Mouse (Mus musculus) myocyte (in vitro differentiated cells): ENCODE data around the gene Tada1. TPM values are rescaled to one million over a fixed set of nuclear protein-coding genes. Genes with fewer than 3 reads are reported as not detected.

Experiments used
- H3K27me3 ChIP-seq: one replicate; pipeline ENCODE4 v1.6.1; 2011; ENCODE audit not compliant: control insufficient read depth, insufficient read depth, insufficient read length
- H3K36me3 ChIP-seq: one replicate; pipeline ENCODE4 v1.6.1; 2011; ENCODE audit not compliant: control insufficient read depth, insufficient read depth
- H3K4me2 ChIP-seq: one replicate; pipeline ENCODE4 v1.6.1; 2011; ENCODE audit warnings: low read depth, control low read depth
- H3K4me3 ChIP-seq: one replicate; pipeline ENCODE4 v1.5.1; 2011; ENCODE audit warnings: mild to moderate bottlenecking, control low read depth, moderate library complexity
- H3K79me2 ChIP-seq: one replicate; pipeline ENCODE4 v1.6.1; 2011; ENCODE audit not compliant: control insufficient read depth, insufficient read depth
- H3ac ChIP-seq: one replicate; pipeline ENCODE4 v1.6.1; 2011; ENCODE audit not compliant: control insufficient read depth, insufficient read length
- CEBPB ChIP-seq: IDR thresholded peaks from 2 replicates; pipeline ENCODE4 v1.6.1; 2011; ENCODE audit warnings: mild to moderate bottlenecking, moderate library complexity; ENCODE audit not compliant: poor library complexity, insufficient read depth, severe bottlenecking
- E2F4 ChIP-seq: IDR thresholded peaks from one replicate; pipeline ENCODE4 v1.6.1; 2011; ENCODE audit warnings: mild to moderate bottlenecking, control low read depth, moderate library complexity; ENCODE audit not compliant: insufficient read depth
- MAX ChIP-seq: IDR thresholded peaks from one replicate; pipeline ENCODE4 v1.6.1; 2011; ENCODE audit warnings: low read depth, mild to moderate bottlenecking, control low read depth
- MYOD1 ChIP-seq, 3 experiments: IDR thresholded peaks; one replicate each; pipeline ENCODE4 v1.6.1; 2011; ENCODE audit warnings: control low read depth in 2 of 3, low read depth in 2 of 3, mild to moderate bottlenecking in 2 of 3, moderate library complexity in 1 of 3; ENCODE audit not compliant: insufficient read length in 2 of 3, control insufficient read depth in 1 of 3
- MYOG ChIP-seq, 3 experiments: IDR thresholded peaks; one replicate each; pipeline ENCODE4 v1.6.1; 2011; ENCODE audit warnings: control low read depth in 2 of 3, low read depth in 2 of 3, mild to moderate bottlenecking in 2 of 3; ENCODE audit not compliant: insufficient read length in 2 of 3, control insufficient read depth in 1 of 3, insufficient read depth in 1 of 3
- POLR2A ChIP-seq: IDR thresholded peaks from one replicate; pipeline ENCODE4 v1.6.1; 2011; ENCODE audit warnings: low read depth, mild to moderate bottlenecking, control low read depth, moderate library complexity; ENCODE audit not compliant: insufficient read length
- POLR2AphosphoS2 ChIP-seq: IDR thresholded peaks from one replicate; pipeline ENCODE4 v1.6.1; 2011; ENCODE audit warnings: low read depth, control low read depth; ENCODE audit not compliant: insufficient read length
- REST ChIP-seq: IDR thresholded peaks from one replicate; pipeline ENCODE4 v1.6.1; 2011; ENCODE audit warnings: mild to moderate bottlenecking, control low read depth, moderate library complexity; ENCODE audit not compliant: insufficient read depth, insufficient read length
- SRF ChIP-seq: IDR thresholded peaks from one replicate; pipeline ENCODE4 v1.6.1; 2011; ENCODE audit warnings: low read depth; ENCODE audit not compliant: control insufficient read depth, insufficient read length
- TCF12 ChIP-seq: IDR thresholded peaks from one replicate; pipeline ENCODE4 v1.6.1; 2011; ENCODE audit warnings: mild to moderate bottlenecking, control low read depth; ENCODE audit not compliant: poor library complexity, insufficient read depth, severe bottlenecking
- TCF3 ChIP-seq: IDR thresholded peaks from one replicate; pipeline ENCODE4 v1.6.1; 2011; ENCODE audit warnings: low read depth, control low read depth; ENCODE audit not compliant: insufficient read length
- USF1 ChIP-seq: IDR thresholded peaks from one replicate; pipeline ENCODE4 v1.6.1; 2011; ENCODE audit warnings: low read depth, mild to moderate bottlenecking, control low read depth, moderate library complexity
- polyA plus RNA-seq: library from polyadenylated mRNA; unstranded; fragments of >200 nt; fragmentation: generic; extraction: Trizol; gene quantifications from one replicate; pipeline ENCODE4 v1.2.1, GENCODE M21; 2012; ENCODE audit warnings: missing spikeins

Gene Tada1
- polyA plus RNA-seq, 1 experiment: 11.7 TPM

GRCm38 (mm10) chr1:166349751-166350150 is 29.1 kb upstream of the Tada1 start:
- TF ChIP-seq MYOG (IDR thresholded peaks at IDR 0.05; ENCODE audit: control insufficient read depth in 1 of 3, insufficient read depth in 1 of 3, insufficient read length in 2 of 3, low read depth in 2 of 3) (no peak), USF1 (peak; percentile 17)
- Histone ChIP-seq H3K79me2 (no peaks in the 10 kb centered on the region), H3K4me3 (no peak overlapping the region), H3ac (no peak overlapping the region), H3K27me3 (no peaks in the 10 kb centered on the region), H3K36me3 (no peaks in the 10 kb centered on the region), H3K4me2 (no peak overlapping the region)

- Histone ChIP-seq H3K27me3 (peaks cover 2% of the 10 kb centered on the region), H3K4me3 (no peak overlapping the region), H3K36me3 (no peaks in the 10 kb centered on the region), H3K4me2 (peak overlapping the region; percentile 39), H3K79me2 (no peaks in the 10 kb centered on the region), H3ac (no peak overlapping the region)
- TF ChIP-seq TCF3: no peak
- TF ChIP-seq MYOG (IDR thresholded peaks at IDR 0.05; ENCODE audit: control insufficient read depth in 1 of 3, insufficient read depth in 1 of 3, insufficient read length in 2 of 3, low read depth in 2 of 3): no peak
- TF ChIP-seq POLR2AphosphoS2: no peak
- TF ChIP-seq CEBPB: no peak
- TF ChIP-seq POLR2A: no peak
Observed at GRCm38 (mm10) chr1:166360157-166360855, 18.6 kb upstream of the Tada1 start.

- Histone ChIP-seq H3K4me2 (peak overlapping the region; percentile 39), H3K79me2 (no peaks in the 10 kb centered on the region), H3K36me3 (no peaks in the 10 kb centered on the region), H3K27me3 (peaks cover 5% of the 10 kb centered on the region), H3K4me3 (no peak overlapping the region), H3ac (no peak overlapping the region)
- TF ChIP-seq MYOD1 (IDR thresholded peaks at IDR 0.05; ENCODE audit: control insufficient read depth in 1 of 3, insufficient read length in 2 of 3, low read depth in 2 of 3): no peak
- no peak for TF ChIP-seq TCF3
- no peak for TF ChIP-seq SRF
- TF ChIP-seq E2F4: no peak
- no peak for TF ChIP-seq USF1
- no peak for TF ChIP-seq TCF12
- no peak for TF ChIP-seq REST
- TF ChIP-seq CEBPB: no peak
- TF ChIP-seq POLR2A: no peak
- no peak for TF ChIP-seq MYOG (IDR thresholded peaks at IDR 0.05; ENCODE audit: control insufficient read depth in 1 of 3, insufficient read depth in 1 of 3, insufficient read length in 2 of 3, low read depth in 2 of 3)
- TF ChIP-seq MAX: no peak
- no peak for TF ChIP-seq POLR2AphosphoS2
Observed at GRCm38 (mm10) chr1:166360896-166361295, 18.0 kb upstream of the Tada1 start.

- no peak overlapping the region for H3ac ChIP-seq
- no peak overlapping the region for H3K4me2 ChIP-seq
- no peak overlapping the region for H3K4me3 ChIP-seq
- TF ChIP-seq MAX: no peak
- no peak for TF ChIP-seq MYOG (IDR thresholded peaks at IDR 0.05; ENCODE audit: control insufficient read depth in 1 of 3, insufficient read depth in 1 of 3, insufficient read length in 2 of 3, low read depth in 2 of 3)
- TF ChIP-seq SRF: no peak
- no peak for TF ChIP-seq TCF12
- no peak for TF ChIP-seq POLR2AphosphoS2
- no peak for TF ChIP-seq CEBPB
- no peaks in the 10 kb centered on the region for H3K79me2 ChIP-seq
- no peaks in the 10 kb centered on the region for H3K36me3 ChIP-seq
- H3K27me3 ChIP-seq: peaks cover 5% of the 10 kb centered on the region
Observed at GRCm38 (mm10) chr1:166361842-166362241, 17.1 kb upstream of the Tada1 start.

GRCm38 (mm10) chr1:166362659-166363058 is 16.2 kb upstream of the Tada1 start:
- Histone ChIP-seq H3K36me3 (no peaks in the 10 kb centered on the region), H3K79me2 (no peaks in the 10 kb centered on the region)
- TF ChIP-seq TCF3: no peak
- TF ChIP-seq MYOD1 (IDR thresholded peaks at IDR 0.05; ENCODE audit: control insufficient read depth in 1 of 3, insufficient read length in 2 of 3, low read depth in 2 of 3): no peak
- TF ChIP-seq SRF: no peak
- TF ChIP-seq E2F4: no peak
- no peak for TF ChIP-seq MYOG (IDR thresholded peaks at IDR 0.05; ENCODE audit: control insufficient read depth in 1 of 3, insufficient read depth in 1 of 3, insufficient read length in 2 of 3, low read depth in 2 of 3)
- no peak for TF ChIP-seq REST
- no peak for TF ChIP-seq USF1
- no peak for TF ChIP-seq POLR2A
- TF ChIP-seq CEBPB: no peak
- no peak for TF ChIP-seq POLR2AphosphoS2
- no peak for TF ChIP-seq TCF12
- no peak for TF ChIP-seq MAX

More at GRCm38 (mm10) chr1:166362659-166363058, 16.2 kb upstream of the Tada1 start:
- Histone ChIP-seq H3K4me2 (no peak overlapping the region), H3K4me3 (no peak overlapping the region), H3ac (no peak overlapping the region), H3K27me3 (peaks cover 5% of the 10 kb centered on the region)
